Comparison of ENCODE assay signal across 22 mouse cellular contexts in genomic region chr17:68450921-68451320, GRCm38 (mm10).
DNase-seq lines count a peak whose midpoint lies in the region; ATAC-seq and TF ChIP-seq lines count a peak whose summit lies in the region.
"Had no signal": no experiment of that assay in that cellular context is flagged by ENCODE, and none has a peak within 500 bp of the region (broad histone marks: within the 10 kb centered on the region; RNA-seq: fewer than 3 reads in every experiment).

No protein-coding gene starts in this region.

- H3K4me3 ChIP-seq in kidney, adult 2 months (ENCODE audit: insufficient read depth, low read depth, low read length) = no peak overlapping the region
- H3K4me3 ChIP-seq in lung, embryonic 14.5 days (ENCODE audit: low read depth, low read length) = no peak overlapping the region
- H3K4me3 ChIP-seq: embryonic facial prominence, embryonic 10.5 days; embryonic facial prominence, embryonic 12.5 days; forebrain, embryonic 13.5 days; forebrain, embryonic 15.5 days had no signal

- H3K4me1 ChIP-seq in kidney, adult 2 months (ENCODE audit: control insufficient read depth, insufficient read depth, low read length) = no peaks in the 10 kb centered on the region
- H3K4me1 ChIP-seq in lung, embryonic 14.5 days (ENCODE audit: insufficient read depth) = no peaks in the 10 kb centered on the region
- H3K4me1 ChIP-seq: embryonic facial prominence, embryonic 10.5 days; embryonic facial prominence, embryonic 12.5 days; forebrain, embryonic 13.5 days; forebrain, embryonic 15.5 days had no signal

- H3K9me3 ChIP-seq in lung, embryonic 14.5 days (ENCODE audit: low read depth, low read length) = no peaks in the 10 kb centered on the region
- H3K9me3 ChIP-seq: embryonic facial prominence, embryonic 10.5 days; embryonic facial prominence, embryonic 12.5 days; forebrain, embryonic 13.5 days; forebrain, embryonic 15.5 days had no signal

- H3K27me3 ChIP-seq in kidney, adult 2 months (replicated peaks; ENCODE audit: control insufficient read depth, insufficient read depth, low read length) = no peaks in the 10 kb centered on the region
- H3K27me3 ChIP-seq in lung, embryonic 14.5 days (ENCODE audit: insufficient read depth, low read length) = no peaks in the 10 kb centered on the region
- H3K27me3 ChIP-seq: CH12.LX; embryonic facial prominence, embryonic 12.5 days; forebrain, embryonic 13.5 days; forebrain, embryonic 15.5 days had no signal

- no peak overlapping the region for H3K27ac ChIP-seq in kidney, adult 2 months (ENCODE audit: insufficient read depth, low read depth, low read length)
- H3K27ac ChIP-seq in lung, embryonic 14.5 days (ENCODE audit: low read depth) = no peak overlapping the region
- H3K27ac ChIP-seq: embryonic facial prominence, embryonic 10.5 days; embryonic facial prominence, embryonic 12.5 days; forebrain, embryonic 13.5 days; forebrain, embryonic 15.5 days had no signal

- no peak overlapping the region for H3K4me2 ChIP-seq in lung, embryonic 14.5 days
- H3K4me2 ChIP-seq: embryonic facial prominence, embryonic 12.5 days; forebrain, embryonic 13.5 days; forebrain, embryonic 15.5 days had no signal

- ATAC-seq in lung, embryonic 14.5 days (ENCODE audit: insufficient read depth) = no peak
- ATAC-seq: CD4-positive, CD25-positive, alpha-beta regulatory T cell, adult 4 months; forebrain, embryonic 13.5 days; forebrain, embryonic 15.5 days; forebrain, postnatal 0 days had no signal

- WGBS in kidney, adult 2 months = 40% methylated on average over 1 of the region's 1 CpGs
- 82% methylated on average over 1 of the region's 1 CpGs for WGBS in lung, embryonic 14.5 days

- H3K9ac ChIP-seq in lung, embryonic 14.5 days = no peak overlapping the region
- H3K9ac ChIP-seq: embryonic facial prominence, embryonic 12.5 days; forebrain, embryonic 13.5 days; forebrain, embryonic 15.5 days; forebrain, postnatal 0 days had no signal

- no peaks in the 10 kb centered on the region for H3K36me3 ChIP-seq in kidney, adult 2 months (ENCODE audit: control insufficient read depth, insufficient read depth, low read length)
- no peaks in the 10 kb centered on the region for H3K36me3 ChIP-seq in lung, embryonic 14.5 days (ENCODE audit: insufficient read depth)
- H3K36me3 ChIP-seq: embryonic facial prominence, embryonic 10.5 days; embryonic facial prominence, embryonic 12.5 days; forebrain, embryonic 15.5 days; G1E had no signal

- DNase-seq in kidney, adult 2 months = peak; percentile 1
- DNase-seq in kidney, postnatal 25 days = no peak
- DNase-seq in lung, embryonic 14.5 days = peak; percentile 13
- no peak for DNase-seq in lung, postnatal 36 days
- DNase-seq in Muller cell, postnatal 12 days (ENCODE audit: inconsistent ontology term) = peak; percentile 90
- DNase-seq: adrenal gland, adult 2 months; adrenal gland, postnatal 10 days; adrenal gland, postnatal 25 days; B cell, adult 2 months; cerebellum, adult 11 months; cerebellum, adult 18-20 months; cerebellum, adult 9-10 months; cerebellum, postnatal 10 days; cerebellum, postnatal 25 days; forebrain, postnatal 0 days had no signal

- TF ChIP-seq CTCF in kidney, adult 2 months (conservative IDR thresholded peaks at IDR 0.05; ENCODE audit: insufficient read depth, insufficient read length, low read depth, low read length) = no peak
- no peak for TF ChIP-seq CTCF in lung, embryonic 14.5 days (IDR thresholded peaks at IDR 0.05; ENCODE audit: low read depth)

- no peak for TF ChIP-seq POLR2A in kidney, adult 2 months (IDR thresholded peaks at IDR 0.05; ENCODE audit: low read depth, low read length)

Comparison
In these comparisons a context has a peak if more than half of its experiments do, and no peak if none do; other contexts are left out.
1. DNase-seq: peak in kidney, adult 2 months (single experiment), lung, embryonic 14.5 days (single experiment) and Muller cell, postnatal 12 days (single experiment); none in kidney, postnatal 25 days (0 of 2) and lung, postnatal 36 days (single experiment).